Mouse (Mus musculus) cortical plate, adult 2 months (tissue): ENCODE data around the gene Akap10. TPM values are rescaled to one million over a fixed set of nuclear protein-coding genes. Genes with fewer than 3 reads are reported as not detected.
A peak's percentile ranks its signal among the peaks of the same experiment; 100 is the strongest.

Experiments
- H3K27ac ChIP-seq: fragments of 200-500 bp; 2 replicates; pipeline ENCODE4 v1.5.1; 2012; ENCODE audit warnings: low read length, control low read depth, inconsistent platforms; ENCODE audit not compliant: insufficient read depth
- H3K4me1 ChIP-seq: fragments of 200-500 bp; 2 replicates; pipeline ENCODE4 v1.6.1; 2011; ENCODE audit warnings: low read length; ENCODE audit not compliant: control insufficient read depth, insufficient read depth
- H3K4me3 ChIP-seq: fragments of 200-500 bp; 2 replicates; pipeline ENCODE4 v1.5.1; 2011; ENCODE audit warnings: mild to moderate bottlenecking, low read length, control low read depth; ENCODE audit not compliant: insufficient read depth
- CTCF ChIP-seq: fragments of 200-500 bp; IDR thresholded peaks from 2 replicates; pipeline ENCODE4 v1.5.1; 2011; ENCODE audit warnings: mild to moderate bottlenecking, control low read depth, low read length; ENCODE audit not compliant: insufficient read depth; ENCODE audit errors: extremely low read depth
- POLR2A ChIP-seq: fragments of 200-500 bp; IDR thresholded peaks from 2 replicates; pipeline ENCODE4 v1.6.1; 2011; ENCODE audit warnings: mild to moderate bottlenecking, low read length, control low read depth; ENCODE audit not compliant: insufficient read depth; ENCODE audit errors: extremely low read depth
- polyA plus RNA-seq: library from polyadenylated mRNA; depleted of rRNA; stranded (reverse); fragments of >200 nt; gene quantifications from 2 replicates; pipeline ENCODE4 v1.2.3, GENCODE M21; 2012

The Akap10 gene
- polyA plus RNA-seq, 1 experiment, result 14.2 TPM

GRCm38 (mm10) chr11:61930640-61931586, 861 bp upstream of the Akap10 start:
- peaks cover 3% of the 10 kb centered on the region; the same call in 1 of the 2 replicates for H3K4me1 ChIP-seq
- TF ChIP-seq CTCF (no peak), POLR2A (no peak)

GRCm38 (mm10) chr11:61929323-61930097, 542 bp downstream of the Akap10 start:
- peak overlapping the region; percentile 36 for H3K4me3 ChIP-seq
- peaks cover 3% of the 10 kb centered on the region; the same call in 1 of the 2 replicates for H3K4me1 ChIP-seq
- peak overlapping the region; percentile 67; the same call in 1 of the 2 replicates for H3K27ac ChIP-seq
- TF ChIP-seq POLR2A (no peak), CTCF (no peak)

More at GRCm38 (mm10) chr11:61930640-61931586, 861 bp upstream of the Akap10 start:
- Histone ChIP-seq H3K4me3 (peak overlapping the region; percentile 36), H3K27ac (peak overlapping the region; percentile 62)

GRCm38 (mm10) chr11:61923309-61923708, 6.7 kb downstream of the Akap10 start:
- H3K27ac ChIP-seq, result no peak overlapping the region
- H3K4me3 ChIP-seq, result no peak overlapping the region
- TF ChIP-seq POLR2A (no peak), CTCF (no peak)
- H3K4me1 ChIP-seq, result peaks cover 6% of the 10 kb centered on the region

GRCm38 (mm10) chr11:61919702-61920101, 10.3 kb downstream of the Akap10 start:
- no peak overlapping the region for H3K4me3 ChIP-seq
- H3K27ac ChIP-seq, result no peak overlapping the region
- peaks cover 6% of the 10 kb centered on the region for H3K4me1 ChIP-seq
- no peak for TF ChIP-seq POLR2A
- TF ChIP-seq CTCF, result no peak

- no peak overlapping the region for H3K27ac ChIP-seq
- H3K4me3 ChIP-seq, result no peak overlapping the region
- no peak for TF ChIP-seq CTCF
- TF ChIP-seq POLR2A, result no peak
- no peaks in the 10 kb centered on the region for H3K4me1 ChIP-seq
These were observed 21.7 kb downstream of the Akap10 start for GRCm38 (mm10) chr11:61908315-61908714.

- TF ChIP-seq POLR2A (no peak), CTCF (peak; percentile 27; the same call in 1 of the 2 replicates)
- Histone ChIP-seq H3K4me3 (no peak overlapping the region), H3K4me1 (peaks cover 1% of the 10 kb centered on the region; the same call in 1 of the 2 replicates), H3K27ac (no peak overlapping the region)
These were observed 47.9 kb downstream of the Akap10 start for GRCm38 (mm10) chr11:61882183-61882582.

GRCm38 (mm10) chr11:61879921-61880320, 50.1 kb downstream of the Akap10 start:
- TF ChIP-seq POLR2A (no peak), CTCF (no peak)
- no peak overlapping the region for H3K4me3 ChIP-seq
- no peak overlapping the region for H3K27ac ChIP-seq
- peaks cover 1% of the 10 kb centered on the region; the same call in 1 of the 2 replicates for H3K4me1 ChIP-seq

GRCm38 (mm10) chr11:61871881-61872280, 58.2 kb downstream of the Akap10 start:
- Histone ChIP-seq H3K4me3 (no peak overlapping the region), H3K27ac (no peak overlapping the region), H3K4me1 (no peaks in the 10 kb centered on the region)
- no peak for TF ChIP-seq CTCF

- Histone ChIP-seq H3K27ac (no peak overlapping the region), H3K4me1 (no peaks in the 10 kb centered on the region; the same call in 1 of the 2 replicates), H3K4me3 (no peak overlapping the region)
- TF ChIP-seq CTCF (no peak), POLR2A (no peak)
These were observed 63.2 kb downstream of the Akap10 start for GRCm38 (mm10) chr11:61866856-61867255.
